Mouse (Mus musculus): ENCODE results near the gene Ldha. TPM values are rescaled to one million over a fixed set of nuclear protein-coding genes. Genes with fewer than 3 reads are reported as not detected.
"Not testable (repeated sequence)": the region's sequence is repeated elsewhere in the genome, so short reads cannot be mapped to it uniquely, and the experiment has no call there.

Gene Ldha
- total and polyA plus RNA-seq, 3 experiments, result 613 to 2,637 (median 1,212) TPM

DNA sequence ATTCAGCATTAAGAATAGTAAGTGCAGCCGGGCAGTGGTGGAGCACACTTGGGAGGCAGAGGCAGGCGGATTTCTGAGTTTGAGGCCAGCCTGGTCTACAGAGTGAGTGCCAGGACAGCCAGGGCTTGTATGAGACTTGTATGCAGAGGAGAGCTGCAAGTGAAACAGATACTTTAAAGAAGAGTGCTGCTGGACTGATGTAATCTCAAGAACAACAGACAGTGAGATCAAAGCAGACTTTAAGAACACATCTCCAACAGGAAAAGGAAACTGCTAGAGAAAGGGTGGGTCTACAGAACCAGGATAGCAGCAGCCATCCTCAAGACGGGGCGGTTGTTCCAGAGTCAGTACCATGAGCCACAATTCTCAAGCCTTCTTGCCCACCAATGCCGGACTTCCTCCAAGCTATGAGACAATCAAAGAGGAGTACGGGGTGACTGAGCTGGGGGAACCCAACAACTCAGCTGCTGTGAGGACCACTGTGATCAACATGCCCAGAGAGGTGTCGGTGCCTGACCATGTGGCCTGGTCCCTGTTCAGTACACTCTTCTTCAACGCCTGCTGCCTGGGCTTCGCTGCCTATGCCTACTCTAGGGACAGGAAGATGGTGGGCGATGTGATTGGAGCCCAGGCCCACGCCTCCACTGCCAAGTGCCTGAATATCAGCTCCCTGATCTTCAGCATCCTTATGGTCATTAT lies 9.0 kb upstream of the Ldha start:
- peaks cover 21 to 38% of the 10 kb centered on the region in 2 experiments for H3K4me1 ChIP-seq (ENCODE audit: control insufficient read depth in 1 of 2, insufficient read depth in 2 of 2, low read length in 2 of 2)
- not testable (repeated sequence) for H3K9me3 ChIP-seq (replicated peaks; ENCODE audit: insufficient read depth, low read length); H3K79me2 ChIP-seq (ENCODE audit: control insufficient read depth, insufficient read depth, low read length, poor library complexity); H3K27me3 ChIP-seq (ENCODE audit: control insufficient read depth in 1 of 2, insufficient read depth in 2 of 2, low read length in 2 of 2)
- H3K4me3 ChIP-seq (ENCODE audit: control insufficient read depth in 1 of 2, insufficient read depth in 1 of 2, low read depth in 2 of 2, low read length in 2 of 2), result peak overlapping the region in 1 of 2 experiments; percentile 43; a peak in 2 of 4 replicates
- TF ChIP-seq HCFC1 (IDR thresholded peaks at IDR 0.05; ENCODE audit: low read depth, low read length) (0 out of 2 replicates have a peak, but pooled peaks have one; percentile 29), SIN3A (IDR thresholded peaks at IDR 0.05; ENCODE audit: low read length) (peak; percentile 23; the same call in 1 of the 2 replicates), TCF12 (IDR thresholded peaks at IDR 0.05; ENCODE audit: low read depth, low read length) (0 out of 2 replicates have a peak, but pooled peaks have one; percentile 7), GATA1 (IDR thresholded peaks at IDR 0.05; ENCODE audit: low read depth, low read length) (0 out of 2 replicates have a peak, but pooled peaks have one; percentile 7), EP300 (IDR thresholded peaks at IDR 0.05; ENCODE audit: low read depth in 1 of 2, low read length in 2 of 2) (0 out of 4 replicates have a peak, but pooled peaks of 1 of the 2 experiments have one; percentile 6)
- peak overlapping the region; percentile 38 for H3K9ac ChIP-seq (ENCODE audit: control insufficient read depth, low read depth, low read length, poor library complexity, severe bottlenecking)
- peak; percentile 51 for DNase-seq (ENCODE audit: low read depth, low spot score)
- H3K36me3 ChIP-seq (ENCODE audit: control insufficient read depth in 1 of 2, insufficient read depth in 2 of 2, low read length in 2 of 2), result peaks cover 0 to 20% of the 10 kb centered on the region in 2 experiments; a peak in 2 of 4 replicates
- peak overlapping the region; percentile 84 for H3K27ac ChIP-seq (ENCODE audit: control insufficient read depth, low read depth, low read length)

DNA sequence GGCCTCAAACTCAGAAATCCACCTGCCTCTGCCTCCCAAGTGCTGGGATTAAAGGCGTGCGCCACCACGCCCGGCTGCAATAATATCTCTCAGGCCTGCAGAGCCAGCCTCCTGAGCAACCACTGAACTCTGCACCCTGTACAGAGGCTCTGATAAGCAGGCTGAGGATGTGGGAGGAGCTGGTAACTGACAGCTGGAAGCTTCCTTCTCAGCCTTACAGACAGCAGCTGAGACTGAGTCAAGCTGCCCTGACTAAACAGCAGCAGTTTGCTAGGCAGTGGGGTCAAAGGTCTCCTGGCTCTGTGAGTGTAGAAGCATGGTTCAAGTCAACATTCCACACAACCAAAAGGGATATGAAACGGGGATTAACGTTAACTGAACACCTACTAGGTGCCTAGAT lies 8.0 kb upstream of the Ldha start:
- peak overlapping the region; percentile 23; the same call in 1 of the 2 replicates for H3K9ac ChIP-seq (ENCODE audit: control insufficient read depth, low read depth, low read length, poor library complexity, severe bottlenecking)
- peak overlapping the region; percentile 65 for H3K27ac ChIP-seq (ENCODE audit: control insufficient read depth, low read depth, low read length)
- no peaks in the 10 kb centered on the region for H3K27me3 ChIP-seq (ENCODE audit: control insufficient read depth in 1 of 2, insufficient read depth in 2 of 2, low read length in 2 of 2)
- H3K79me2 ChIP-seq (ENCODE audit: control insufficient read depth, insufficient read depth, low read length, poor library complexity), result no peaks in the 10 kb centered on the region
- peaks cover 21 to 40% of the 10 kb centered on the region in 2 experiments for H3K4me1 ChIP-seq (ENCODE audit: control insufficient read depth in 1 of 2, insufficient read depth in 2 of 2, low read length in 2 of 2)
- DNase-seq (ENCODE audit: low read depth, low spot score), result peak; percentile 96
- H3K36me3 ChIP-seq (ENCODE audit: control insufficient read depth in 1 of 2, insufficient read depth in 2 of 2, low read length in 2 of 2), result peaks cover 0 to 20% of the 10 kb centered on the region in 2 experiments; a peak in 2 of 4 replicates
- H3K9me3 ChIP-seq (replicated peaks; ENCODE audit: insufficient read depth, low read length), result no peaks in the 10 kb centered on the region
- no peak overlapping the region for H3K4me3 ChIP-seq (ENCODE audit: control insufficient read depth in 1 of 2, insufficient read depth in 1 of 2, low read depth in 2 of 2, low read length in 2 of 2)
- TF ChIP-seq GABPA (IDR thresholded peaks at IDR 0.05; ENCODE audit: low read depth, low read length), result no peak
- peak; percentile 52; the same call in 1 of the 2 replicates for TF ChIP-seq MYC (IDR thresholded peaks at IDR 0.05; ENCODE audit: low read depth, low read length)
- TF ChIP-seq RAD21 (IDR thresholded peaks at IDR 0.05; ENCODE audit: low read depth, low read length), result no peak
- 0 out of 2 replicates have a peak, but pooled peaks have one; percentile 2 for TF ChIP-seq USF1 (IDR thresholded peaks at IDR 0.05; ENCODE audit: low read depth, low read length)
- TF ChIP-seq POLR2A (IDR thresholded peaks at IDR 0.05; ENCODE audit: control insufficient read depth in 1 of 2, insufficient read depth in 1 of 2, low read depth in 1 of 2, low read length in 2 of 2, poor library complexity in 1 of 2), result peak in 1 of 2 experiments; percentile 56; a peak in 1 of 4 replicates
- peak; percentile 74; the same call in 1 of the 2 replicates for TF ChIP-seq TCF12 (IDR thresholded peaks at IDR 0.05; ENCODE audit: low read depth, low read length)
- TF ChIP-seq CHD2 (IDR thresholded peaks at IDR 0.05; ENCODE audit: low read length), result no peak
- no peak for TF ChIP-seq POLR2AphosphoS2 (IDR thresholded peaks at IDR 0.05; ENCODE audit: low read length)
- TF ChIP-seq SIN3A (IDR thresholded peaks at IDR 0.05; ENCODE audit: low read length), result peak; percentile 93
- peak; percentile 51 for TF ChIP-seq TAL1 (IDR thresholded peaks at IDR 0.05; ENCODE audit: low read length)
- TF ChIP-seq POLR2AphosphoS5 (IDR thresholded peaks at IDR 0.05; ENCODE audit: borderline replicate concordance, low read depth, low read length), result no peak
- TF ChIP-seq NRF1 (IDR thresholded peaks at IDR 0.05; ENCODE audit: insufficient read depth, low read depth, low read length, poor library complexity, severe bottlenecking), result 0 out of 2 replicates have a peak, but pooled peaks have one; percentile 33
- peak; percentile 82 for TF ChIP-seq TBP (IDR thresholded peaks at IDR 0.05; ENCODE audit: low read depth, low read length)
- TF ChIP-seq BHLHE40 (IDR thresholded peaks at IDR 0.05; ENCODE audit: borderline replicate concordance, low read depth, low read length), result peak; percentile 58; the same call in 1 of the 2 replicates
- TF ChIP-seq NELFE (IDR thresholded peaks at IDR 0.05; ENCODE audit: low read depth, low read length), result peak; percentile 42; the same call in 1 of the 2 replicates
- TF ChIP-seq EP300 (IDR thresholded peaks at IDR 0.05; ENCODE audit: low read depth in 1 of 2, low read length in 2 of 2), result peak; percentile 68 to 84
- peak; percentile 30; the same call in 1 of the 2 replicates for TF ChIP-seq ELF1 (IDR thresholded peaks at IDR 0.05; ENCODE audit: low read depth, low read length)
- TF ChIP-seq CTCF (IDR thresholded peaks at IDR 0.05 in 2 of 3, conservative IDR thresholded peaks at IDR 0.05 in 1 of 3; ENCODE audit: control insufficient read depth in 1 of 3, insufficient read depth in 1 of 3, low read depth in 2 of 3, low read length in 3 of 3, poor library complexity in 1 of 3, severe bottlenecking in 1 of 3), result no peak
- no peak for TF ChIP-seq MEF2A (IDR thresholded peaks at IDR 0.05; ENCODE audit: extremely low read depth, insufficient replicate concordance, low read depth, low read length, poor library complexity, severe bottlenecking)
- TF ChIP-seq ZMIZ1 (IDR thresholded peaks at IDR 0.05; ENCODE audit: low read depth, low read length), result no peak; the same call in 1 of the 2 replicates
- TF ChIP-seq HCFC1 (IDR thresholded peaks at IDR 0.05; ENCODE audit: low read depth, low read length), result peak; percentile 60; the same call in 1 of the 2 replicates
- 0 out of 2 replicates have a peak, but pooled peaks have one; percentile 42 for TF ChIP-seq MYB (IDR thresholded peaks at IDR 0.05; ENCODE audit: low read depth, low read length)
- TF ChIP-seq KAT2A (conservative IDR thresholded peaks at IDR 0.05; ENCODE audit: low read depth, low read length), result no peak; the same call in 1 of the 2 replicates
- TF ChIP-seq SMC3 (IDR thresholded peaks at IDR 0.05; ENCODE audit: low read depth, low read length), result no peak
- TF ChIP-seq MAX (IDR thresholded peaks at IDR 0.05; ENCODE audit: low read length), result peak; percentile 67
- TF ChIP-seq ETS1 (IDR thresholded peaks at IDR 0.05; ENCODE audit: low read depth, low read length), result peak; percentile 98

Data from MEL (cell line).